Mouse (Mus musculus): Measurements from ENCODE around the gene Ndn.

The Ndn gene

GRCm38 (mm10) chr7:62346269-62346668, at the start of gene Ndn:
Ndn (plus strand) TSS chr7:62346569.
- no peak for DNase-seq (ENCODE audit: inconsistent ontology term)

- DNase-seq (ENCODE audit: inconsistent ontology term): no peak
These were observed 43.9 kb upstream of the Ndn start for GRCm38 (mm10) chr7:62302451-62302850.

GRCm38 (mm10) chr7:62306896-62307614, 39.3 kb upstream of the Ndn start:
- no peak for DNase-seq (ENCODE audit: inconsistent ontology term)

- DNase-seq (ENCODE audit: inconsistent ontology term): no peak
These were observed 29.6 kb upstream of the Ndn start for GRCm38 (mm10) chr7:62316793-62317192.

- no peak for DNase-seq (ENCODE audit: inconsistent ontology term)
These were observed 958 bp upstream of the Ndn start for GRCm38 (mm10) chr7:62345411-62345810.

- DNase-seq (ENCODE audit: inconsistent ontology term): peak; percentile 77
These were observed 1.9 kb downstream of the Ndn start for GRCm38 (mm10) chr7:62348106-62348803.

- peak; percentile 2 for DNase-seq (ENCODE audit: inconsistent ontology term)
These were observed 2.4 kb downstream of the Ndn start for GRCm38 (mm10) chr7:62348804-62349190.

GRCm38 (mm10) chr7:62351266-62351665, 4.9 kb downstream of the Ndn start:
- DNase-seq (ENCODE audit: inconsistent ontology term): no peak

- no peak for DNase-seq (ENCODE audit: inconsistent ontology term)
These were observed 18.8 kb downstream of the Ndn start for GRCm38 (mm10) chr7:62365039-62365636.

GRCm38 (mm10) chr7:62366730-62367129, 20.4 kb downstream of the Ndn start:
- no peak for DNase-seq (ENCODE audit: inconsistent ontology term)

GRCm38 (mm10) chr7:62375658-62376057, 29.3 kb downstream of the Ndn start:
- no peak for DNase-seq (ENCODE audit: inconsistent ontology term)

GRCm38 (mm10) chr7:62376510-62377304, 30.3 kb downstream of the Ndn start, which contains the start of gene Magel2:
Magel2 (plus strand) TSS chr7:62377010.
- DNase-seq (ENCODE audit: inconsistent ontology term): no peak

- DNase-seq (ENCODE audit: inconsistent ontology term): no peak
These were observed 30.9 kb downstream of the Ndn start for GRCm38 (mm10) chr7:62377313-62377712.

- DNase-seq (ENCODE audit: inconsistent ontology term): no peak
These were observed 32.2 kb downstream of the Ndn start for GRCm38 (mm10) chr7:62378529-62378928.

- DNase-seq (ENCODE audit: inconsistent ontology term): peak; percentile 17
These were observed 36.0 kb downstream of the Ndn start for GRCm38 (mm10) chr7:62382391-62382790.

GRCm38 (mm10) chr7:62388291-62388690, 41.9 kb downstream of the Ndn start:
- DNase-seq (ENCODE audit: inconsistent ontology term): no peak

- DNase-seq (ENCODE audit: inconsistent ontology term): no peak
These were observed 45.8 kb downstream of the Ndn start for GRCm38 (mm10) chr7:62392202-62392601.

All from Muller cell, postnatal 12 days (primary cell).